Mouse (Mus musculus): Measurements from ENCODE around the gene Wbp4.
"Not testable (repeated sequence)": the region's sequence is repeated elsewhere in the genome, so short reads cannot be mapped to it uniquely, and the experiment has no call there.

The Wbp4 gene

DNA sequence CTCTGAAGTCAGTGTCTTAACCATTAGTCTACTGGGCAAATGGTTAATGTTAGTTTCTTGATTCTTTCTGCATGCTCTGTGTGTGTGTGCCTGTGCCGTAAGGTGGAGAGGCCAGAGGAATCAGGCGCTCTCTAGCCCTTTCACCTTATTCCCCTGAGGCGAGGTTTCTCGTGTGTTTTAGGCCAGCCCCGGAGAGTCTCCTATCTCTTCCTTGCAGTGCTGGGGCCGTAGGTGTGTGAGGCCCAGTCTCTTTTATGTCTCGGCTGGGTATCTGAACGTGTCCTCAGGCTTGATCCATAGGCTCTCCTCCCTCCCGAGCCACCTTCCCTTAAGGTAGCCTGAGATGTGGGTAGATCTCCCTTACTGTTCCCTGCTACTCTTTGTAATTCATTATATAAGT, 24.9 kb upstream of the Wbp4 start:
- no peak for DNase-seq

DNA sequence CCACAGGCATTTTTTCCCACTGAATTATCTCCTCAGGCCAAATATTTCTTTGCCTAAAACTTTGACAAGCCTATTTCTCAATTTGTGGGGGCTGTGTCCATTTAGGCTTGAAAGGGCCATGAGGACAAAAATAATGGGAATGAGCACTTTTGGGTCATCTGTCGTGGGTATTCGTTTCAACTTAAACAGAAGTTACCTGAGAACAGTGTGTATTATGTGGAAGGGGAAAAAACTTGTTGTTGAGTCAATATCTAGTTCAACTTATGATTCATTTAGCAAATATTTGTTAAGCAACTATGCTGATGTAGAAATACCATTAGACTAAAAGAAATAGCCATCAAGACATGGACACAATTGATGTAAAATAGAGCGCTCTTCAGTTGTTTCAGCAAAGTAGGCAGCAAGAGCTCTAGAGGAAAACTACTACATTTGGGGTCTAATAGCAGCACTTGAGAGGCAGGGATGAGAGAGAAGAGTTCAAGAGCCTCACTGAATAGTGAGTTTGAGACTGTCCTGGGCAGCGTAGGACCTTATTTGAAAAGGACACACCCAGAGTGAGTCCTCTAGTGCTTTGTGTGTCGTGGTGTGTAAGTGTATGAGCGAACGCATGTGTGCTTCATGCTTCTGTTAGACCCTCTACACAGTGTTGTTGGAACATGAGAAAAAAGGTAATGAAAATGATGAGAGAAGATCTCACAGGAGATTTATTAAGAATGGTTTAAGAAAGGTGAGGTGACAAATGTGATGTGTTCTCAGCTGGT, 23.1 kb upstream of the Wbp4 start:
- no peak for DNase-seq

DNA sequence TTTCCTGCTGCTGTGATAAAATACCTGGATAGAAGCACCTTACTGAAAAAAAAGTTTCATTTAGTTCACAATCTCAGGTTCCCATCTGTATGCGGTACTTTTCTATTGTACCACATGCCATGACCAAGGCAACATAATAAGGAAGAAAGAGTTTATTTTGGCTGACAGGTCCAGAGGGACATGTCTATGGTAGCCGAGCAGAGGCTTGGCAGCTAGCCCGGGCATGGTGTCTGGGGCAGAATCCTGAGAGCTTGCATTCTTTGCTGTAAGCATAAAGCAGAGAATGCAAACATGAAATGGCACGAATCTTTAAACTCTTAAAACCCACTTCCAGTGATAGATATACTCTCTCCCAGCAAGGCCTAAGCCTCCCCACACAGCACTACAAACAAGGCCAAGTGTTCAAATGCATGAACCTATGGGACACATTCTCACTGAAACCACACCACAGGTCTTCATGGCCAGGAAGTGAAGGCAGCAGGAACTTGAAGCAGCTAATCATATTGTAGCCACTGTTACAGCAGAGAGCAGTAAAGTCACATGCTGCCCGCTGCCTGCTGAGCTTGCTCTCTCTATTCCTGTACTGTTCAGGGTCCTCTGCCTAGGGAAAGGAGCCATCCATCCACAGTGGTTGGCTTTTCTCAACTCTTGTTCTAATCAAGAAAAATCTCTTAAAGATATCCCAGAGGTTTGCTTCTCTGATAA, 22.2 kb upstream of the Wbp4 start:
- peak; percentile 75 to 82 for DNase-seq

DNA sequence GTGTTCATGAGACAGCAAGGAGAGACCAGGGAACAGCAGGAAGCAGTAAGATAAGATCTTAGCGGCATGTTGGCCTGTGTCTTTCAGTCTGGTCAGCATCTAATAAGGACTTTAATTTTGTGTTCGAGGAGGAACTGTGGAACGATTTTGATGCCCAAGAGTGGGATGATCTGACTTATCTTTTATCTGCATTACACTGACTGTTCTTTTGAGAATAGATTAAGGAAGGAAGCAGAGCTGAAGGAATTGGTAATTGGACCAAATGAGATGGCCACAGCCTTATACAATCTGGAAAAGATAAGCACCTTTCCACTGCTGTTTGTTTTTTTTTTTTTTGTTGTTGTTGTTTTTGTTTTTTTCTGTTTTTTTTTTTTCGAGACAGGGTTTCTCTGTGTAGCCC, 19.4 kb upstream of the Wbp4 start:
- no peak for DNase-seq

DNA sequence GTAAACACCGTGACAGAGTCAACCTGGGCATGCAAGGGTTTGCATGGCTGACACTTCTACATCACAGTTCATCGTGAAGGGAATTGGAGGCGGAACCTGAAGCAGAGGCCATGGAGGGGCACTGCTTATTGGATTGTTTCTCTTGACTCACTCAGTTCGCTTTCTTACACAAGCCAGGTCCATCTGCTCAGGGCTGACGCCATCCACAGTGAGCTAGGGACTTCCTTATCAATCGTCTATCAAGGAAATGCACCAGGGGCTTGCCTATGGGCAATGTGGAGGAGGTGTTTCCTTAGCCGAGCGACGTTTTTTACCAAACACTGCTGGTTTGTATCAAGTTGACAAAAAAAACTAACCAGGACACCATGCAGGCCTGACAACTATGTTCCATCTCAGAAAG, 18.0 kb upstream of the Wbp4 start:
- DNase-seq: no peak

DNA sequence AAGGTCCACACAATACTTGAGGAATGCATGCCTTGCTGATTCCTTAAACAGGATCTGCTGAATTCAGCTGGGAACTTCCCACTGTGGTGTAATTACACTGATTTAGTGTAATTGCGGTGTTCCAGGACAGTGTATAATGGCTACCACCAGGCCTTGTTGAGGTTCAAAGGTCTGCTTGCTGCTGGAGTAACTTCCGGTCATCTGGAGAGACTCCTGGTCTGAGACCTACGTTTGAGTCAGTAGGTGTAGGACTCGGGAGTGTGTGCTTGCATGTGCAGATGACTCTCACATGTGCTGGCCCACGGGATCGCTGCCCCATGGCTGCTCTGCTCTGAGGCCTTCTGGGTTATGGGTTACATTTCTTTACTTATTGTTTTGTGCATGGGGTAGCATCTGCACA, 13.0 kb upstream of the Wbp4 start:
- peak in 1 of 2 experiments; percentile 44 for DNase-seq

DNA sequence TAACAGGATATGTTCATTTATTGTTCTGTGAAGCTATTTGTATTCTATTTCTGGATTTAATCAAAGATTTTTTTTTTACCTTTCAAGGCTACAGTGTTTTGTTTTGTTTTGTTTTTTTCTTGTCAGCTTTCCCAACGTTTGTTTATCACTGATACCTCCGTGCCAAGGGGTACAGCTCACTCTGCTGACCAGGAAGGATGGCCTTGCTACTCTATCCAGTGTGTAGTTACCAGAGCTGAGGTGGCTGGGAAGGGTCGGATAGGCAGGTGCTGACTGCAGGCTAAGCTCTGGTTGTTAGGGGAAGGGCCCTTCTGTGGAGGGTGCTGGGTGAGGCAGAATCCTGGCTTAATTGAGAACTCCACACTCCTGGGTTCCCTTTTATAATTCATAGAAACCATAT, 8.9 kb upstream of the Wbp4 start:
- no peak for DNase-seq

DNA sequence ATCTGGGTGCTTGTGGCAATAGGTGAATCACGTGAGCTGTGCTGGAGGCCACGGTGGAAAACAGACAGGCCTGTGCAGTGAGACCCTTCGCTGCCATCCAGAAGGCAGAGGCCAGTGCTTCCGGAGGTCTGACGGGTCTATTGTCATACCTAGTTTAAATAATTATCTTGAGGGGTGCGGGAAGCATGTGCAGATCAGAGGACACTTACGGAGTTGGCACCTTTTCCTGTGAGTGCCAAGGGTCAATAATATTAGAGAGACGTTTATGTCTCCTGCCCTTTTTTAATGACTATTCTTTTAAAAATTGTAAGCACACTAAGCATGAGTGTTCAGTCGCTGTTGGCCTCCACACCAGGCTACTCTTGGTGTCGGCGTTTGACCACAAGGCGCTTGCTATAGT, 7.8 kb upstream of the Wbp4 start:
- DNase-seq: peak in 1 of 2 experiments; percentile 24

DNA sequence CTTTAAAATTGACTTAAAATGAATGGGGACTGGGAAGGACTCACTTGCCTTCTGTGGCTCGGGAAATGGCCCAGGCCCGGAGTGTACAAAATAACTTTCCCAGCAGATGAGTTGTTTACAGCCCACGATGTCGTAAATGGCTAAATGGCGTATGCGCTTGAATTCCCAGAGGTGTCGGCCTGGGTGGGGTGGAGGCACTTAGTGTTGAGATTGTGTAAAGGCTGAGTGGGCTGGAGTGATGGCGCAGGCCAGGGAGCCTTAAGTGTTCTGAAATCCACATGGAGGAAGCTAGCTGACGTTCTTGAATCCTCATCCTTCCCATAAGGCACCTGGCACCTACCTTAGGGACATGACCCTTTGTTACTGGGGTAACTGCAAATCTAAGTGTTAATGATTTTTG, 7.2 kb upstream of the Wbp4 start:
- DNase-seq: peak in 1 of 2 experiments; percentile 24

DNA sequence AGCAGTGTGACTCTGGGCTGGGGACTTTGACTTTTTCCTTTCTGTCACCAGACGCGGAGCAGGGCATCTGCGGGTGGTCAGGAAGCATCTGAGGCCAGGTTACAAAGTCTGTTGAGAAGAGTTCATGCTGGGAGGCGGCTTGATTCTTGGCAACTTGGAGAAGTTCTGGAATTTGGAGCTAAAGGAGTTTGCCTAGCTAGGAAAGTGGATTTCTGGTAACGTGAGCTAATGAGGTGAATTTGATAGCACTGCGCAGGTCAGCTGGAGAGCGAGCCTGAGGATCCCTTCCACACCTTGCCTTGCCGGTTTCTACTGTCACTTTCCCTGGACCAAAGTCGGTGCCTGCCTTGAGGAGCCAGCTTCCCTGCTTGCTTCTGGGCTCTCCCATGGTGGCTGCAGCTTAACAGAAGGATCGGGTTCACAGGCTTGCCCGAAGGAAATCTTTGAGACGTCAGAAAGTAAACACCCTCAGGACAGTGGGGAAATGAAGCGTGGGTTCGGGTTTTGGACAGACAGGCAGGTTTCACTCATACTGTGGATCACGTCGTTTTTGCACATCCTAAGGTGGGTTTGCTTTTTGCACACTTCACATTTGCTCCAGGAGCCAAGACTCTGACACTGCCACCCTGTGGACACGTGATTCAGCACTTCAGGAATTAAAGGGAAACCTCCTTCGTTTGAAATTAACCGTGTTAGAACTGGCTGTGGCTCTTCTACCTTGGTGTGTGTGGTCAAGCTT, 5.8 kb upstream of the Wbp4 start:
- DNase-seq: peak; percentile 69 to 88

DNA sequence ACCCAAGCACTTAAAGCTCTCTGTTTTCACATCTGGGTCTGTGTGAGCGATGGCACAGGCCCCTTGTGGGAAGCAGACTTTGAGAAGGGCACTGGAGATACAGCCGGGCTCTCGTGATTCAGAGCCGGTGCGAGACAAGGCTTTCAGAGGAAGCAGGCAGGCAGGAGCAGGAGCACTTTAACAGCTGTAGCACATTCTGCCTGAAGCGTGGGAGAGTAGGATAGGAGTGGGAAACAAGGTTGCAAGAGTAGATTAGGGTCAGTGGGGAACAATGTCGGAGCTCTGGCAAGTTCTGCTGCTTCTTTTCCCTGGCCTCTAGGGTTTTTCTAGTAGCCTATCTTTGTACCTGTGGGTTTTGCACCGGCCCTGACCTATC, 5.3 kb upstream of the Wbp4 start:
- DNase-seq: no peak

DNA sequence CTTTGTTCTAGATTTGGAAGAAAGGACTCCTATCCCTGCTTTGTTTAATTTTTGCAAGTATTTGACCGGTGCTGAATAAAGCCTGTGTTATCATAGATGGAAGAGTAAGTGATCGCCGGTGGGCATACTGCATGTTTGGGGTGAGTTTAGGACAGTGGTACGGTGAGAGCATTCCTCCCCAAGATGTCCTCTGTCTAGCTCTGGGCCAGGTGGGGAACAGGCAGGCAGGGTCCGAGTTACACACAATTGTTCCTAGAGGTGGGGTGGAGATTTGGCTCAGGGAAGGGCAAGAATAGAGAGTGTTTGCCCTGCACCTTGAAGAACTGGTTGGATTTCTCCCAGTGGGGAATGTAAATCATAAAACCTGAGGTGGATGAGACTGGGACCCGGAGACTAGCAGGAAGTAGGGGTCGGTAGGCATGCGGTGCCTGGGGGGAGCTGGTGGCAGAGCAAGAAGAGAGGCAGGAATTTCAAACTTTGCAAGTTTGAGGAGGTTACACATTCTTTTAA, 2.3 kb upstream of the Wbp4 start:
- DNase-seq: no peak

DNA sequence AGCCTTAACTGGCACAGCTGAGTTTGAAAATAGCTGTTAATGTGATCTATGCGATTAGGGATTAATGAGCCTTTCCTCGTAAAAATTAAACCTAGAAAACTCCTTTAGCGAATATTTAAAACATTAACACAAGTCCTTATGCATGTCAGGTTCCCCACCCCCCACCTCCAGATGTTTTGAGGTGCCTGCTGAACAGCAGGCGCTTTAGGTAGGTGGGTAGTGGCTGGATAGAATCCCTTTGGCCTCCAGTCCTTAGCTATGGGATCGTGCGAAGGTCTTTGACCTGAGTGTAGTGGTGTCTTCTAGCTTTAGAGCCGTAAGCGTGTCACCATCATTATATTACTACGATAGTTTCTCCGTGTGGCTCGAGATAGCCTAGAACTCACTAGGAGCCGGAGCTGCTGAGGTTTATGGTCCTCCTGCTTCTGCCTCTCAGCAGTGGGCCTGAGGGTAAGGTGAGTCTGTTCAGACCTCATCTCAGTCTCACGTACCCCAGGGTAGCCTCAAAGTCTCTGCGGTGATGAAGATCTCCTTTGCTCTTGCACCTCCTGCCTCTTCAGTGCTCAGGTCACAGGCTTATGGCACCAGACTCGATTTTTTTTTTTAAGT, 1.5 kb upstream of the Wbp4 start:
- no peak for DNase-seq

DNA sequence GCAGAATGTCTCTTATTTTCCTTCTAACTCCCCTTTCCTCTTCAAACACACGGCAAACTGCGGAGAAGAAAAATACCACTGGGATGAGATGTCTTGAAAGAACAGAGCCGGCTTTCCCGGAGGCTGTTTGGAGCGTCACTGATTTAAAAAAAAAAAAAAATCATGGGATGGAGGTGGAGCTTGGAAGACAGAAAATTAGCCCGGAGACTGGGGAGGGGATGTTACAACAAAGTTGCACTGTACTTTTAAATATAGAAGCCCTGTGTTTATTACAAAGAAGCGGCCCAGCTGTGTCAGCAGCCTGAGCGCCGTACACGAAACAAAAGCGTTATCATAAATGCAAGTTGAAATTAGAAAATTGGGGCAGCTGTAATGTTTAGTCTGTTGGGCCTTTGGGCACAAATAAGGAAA, 936 bp upstream of the Wbp4 start:
- DNase-seq: peak; percentile 57

DNA sequence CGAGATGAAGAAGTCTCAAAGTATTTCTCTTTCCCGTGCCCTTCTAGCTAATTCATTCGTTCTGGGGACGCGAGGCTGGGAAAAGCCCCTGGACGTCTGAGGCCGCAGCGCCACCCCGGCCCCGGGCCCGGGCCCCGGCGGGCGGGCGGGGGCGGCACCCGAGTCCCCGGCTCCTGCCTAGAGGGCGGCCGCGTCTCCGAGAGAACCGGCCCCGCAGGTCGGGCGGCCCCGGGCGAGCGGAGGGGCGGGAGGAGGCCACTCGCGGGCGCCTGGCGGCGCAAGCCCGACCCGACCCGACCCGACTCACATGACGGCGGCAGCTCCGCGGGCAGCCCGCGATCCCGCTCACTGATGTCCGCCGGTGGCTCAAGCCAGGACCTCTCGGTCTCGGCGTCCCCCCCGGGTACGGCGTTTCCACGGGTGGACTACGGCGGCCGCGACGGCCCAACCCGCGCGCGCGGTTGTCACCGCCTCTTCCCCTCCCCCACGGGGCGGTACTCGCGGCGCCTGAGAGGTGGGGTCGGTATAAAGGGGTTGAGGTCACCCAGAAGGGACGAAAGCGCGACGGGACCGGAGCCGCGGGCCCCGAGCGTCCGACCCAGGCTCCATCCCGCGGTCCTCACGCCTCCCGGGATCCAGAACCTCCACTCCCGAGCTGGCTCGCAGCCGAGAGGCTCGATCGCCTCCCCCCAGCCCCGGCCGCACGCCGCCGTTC, 539 bp downstream of the Wbp4 start, which contains the start of gene Elf1:
Elf1 (plus strand) TSS at position 571 of the 715 bp plus-strand sequence.
- DNase-seq: peak; percentile 97 to 98

DNA sequence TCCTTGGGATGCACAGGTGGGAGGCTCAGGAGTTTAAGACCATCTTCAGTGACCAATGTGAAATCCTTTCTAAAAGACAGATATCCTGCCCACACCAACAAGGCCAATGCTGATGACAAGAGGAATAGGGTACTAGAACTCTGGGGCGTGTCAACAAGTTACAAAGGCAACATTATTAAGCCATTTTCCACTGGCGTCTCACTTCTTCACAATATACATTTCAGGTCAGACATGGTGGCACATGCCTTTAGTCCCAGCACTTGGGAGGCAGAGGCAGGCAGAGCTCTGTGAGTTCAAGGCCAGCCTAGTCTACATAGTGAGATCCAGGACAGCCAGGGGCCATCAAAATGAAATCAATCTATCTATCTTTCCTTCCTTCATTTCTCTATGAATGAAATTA, 7.9 kb downstream of the Wbp4 start:
- DNase-seq: no peak

DNA sequence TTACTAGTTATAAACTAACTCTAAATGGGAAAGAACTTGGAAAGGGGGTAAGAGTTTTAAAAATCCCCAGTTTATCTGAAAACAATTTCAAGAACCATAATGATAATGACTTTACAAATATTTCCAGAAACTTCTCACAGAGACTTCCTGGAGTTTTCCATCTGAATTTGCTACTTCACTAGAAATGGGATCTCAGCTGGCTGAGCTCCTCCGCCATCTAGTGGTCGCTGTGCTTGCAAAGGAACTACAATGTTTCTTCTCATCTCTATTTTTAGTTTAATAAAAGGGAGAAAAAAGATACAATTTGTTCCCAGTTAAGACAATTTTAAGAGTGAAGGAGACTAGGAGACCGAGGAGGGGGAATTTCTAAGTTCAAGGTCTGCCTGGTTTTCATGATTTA, 13.7 kb downstream of the Wbp4 start:
- DNase-seq: peak; percentile 77 to 86

DNA sequence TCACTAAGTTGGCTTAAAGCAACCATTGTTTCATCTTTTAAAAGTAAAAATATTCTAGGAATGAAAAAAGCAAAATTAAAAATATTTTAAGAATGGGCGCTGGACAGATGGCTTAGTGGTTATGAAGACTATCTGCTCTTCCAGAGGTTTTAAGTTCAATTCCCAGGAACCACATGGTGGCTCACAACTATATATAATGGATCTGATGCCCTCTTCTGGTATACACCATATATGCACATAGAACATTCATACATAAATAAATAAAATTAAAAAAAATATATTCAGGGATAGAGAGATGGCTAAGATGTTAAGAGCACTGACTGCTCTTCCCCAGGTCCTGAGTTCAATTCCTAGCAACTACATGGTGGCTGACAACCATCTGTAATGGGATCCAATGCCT, 15.7 kb downstream of the Wbp4 start:
- no peak for DNase-seq

DNA sequence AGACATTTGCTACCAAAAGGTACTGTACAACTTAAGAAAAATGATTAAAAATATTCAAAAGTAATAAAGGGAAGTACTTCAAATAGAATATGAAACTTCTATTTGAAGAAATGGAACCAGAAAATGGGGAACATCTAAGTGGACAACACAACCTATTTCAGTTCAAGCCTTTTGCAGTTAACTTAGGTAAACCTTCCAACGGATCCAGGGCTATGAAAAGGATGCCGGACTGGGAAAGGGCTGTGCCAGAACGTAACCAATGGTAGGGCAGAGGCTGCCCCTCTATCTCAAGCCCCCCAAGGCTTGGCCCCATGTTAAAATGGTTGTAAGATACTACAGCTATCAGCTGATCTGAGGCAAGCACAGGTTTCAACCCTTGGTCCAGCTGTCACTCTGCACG, 20.3 kb downstream of the Wbp4 start:
- DNase-seq: no peak

DNA sequence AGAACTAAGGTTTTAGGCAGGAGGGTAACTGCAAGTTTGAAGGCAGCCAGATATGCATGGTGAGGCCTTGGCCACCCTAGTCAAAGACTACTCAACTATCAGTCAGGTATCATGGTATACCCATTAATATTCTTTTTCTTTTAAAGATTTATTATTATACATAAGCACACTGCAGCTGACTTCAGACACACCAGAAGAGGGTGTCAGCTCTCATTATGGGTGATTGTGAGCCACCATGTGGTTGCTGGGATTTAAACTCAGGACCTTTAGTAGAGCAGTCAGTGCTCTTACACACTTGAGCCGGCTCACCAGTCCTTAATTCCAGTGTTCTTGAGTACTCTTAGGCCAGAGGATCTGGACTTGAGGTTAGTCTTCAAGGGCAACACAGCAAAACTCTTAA, 20.9 kb downstream of the Wbp4 start:
- DNase-seq: no peak

DNA sequence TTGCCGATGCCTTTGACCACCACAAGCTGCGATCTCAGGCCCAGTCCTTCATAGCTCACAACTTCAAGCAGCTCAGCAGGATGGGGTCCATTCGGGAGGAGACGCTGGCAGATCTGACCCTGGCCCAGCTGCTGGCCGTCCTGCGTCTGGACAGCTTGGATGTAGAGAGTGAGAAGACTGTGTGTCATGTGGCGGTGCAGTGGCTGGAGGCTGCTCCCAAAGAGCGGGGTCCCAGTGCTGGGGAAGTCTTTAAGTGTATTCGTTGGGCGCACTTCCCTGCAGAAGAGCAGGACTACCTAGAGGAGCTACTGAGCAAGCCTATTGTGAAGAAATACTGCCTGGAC, 28.8 kb downstream of the Wbp4 start:
- DNase-seq: not testable (repeated sequence)
